Mouse (Mus musculus): ENCODE results near the gene Hus1.

GRCm38 (mm10) chr11:9048011-9048702 lies 37.2 kb upstream of the Hus1 start, which contains the start of gene Gm11992:
- TF ChIP-seq POLR2A (IDR thresholded peaks at IDR 0.05; ENCODE audit: borderline replicate concordance, low read depth, low read length) (no peak), CTCF (IDR thresholded peaks at IDR 0.05; ENCODE audit: low read depth, low read length) (no peak)
